Mouse (Mus musculus) midbrain, postnatal 0 days (tissue): ENCODE data around the gene Lrcol1. TPM values are rescaled to one million over a fixed set of nuclear protein-coding genes. Genes with fewer than 3 reads are reported as not detected.

ENCODE experiments used
- ATAC-seq: fragments of 200-750 bp; cut with Nextera tagmentation; 2 replicates; pipeline ENCODE4 v1.8.0; 2017; ENCODE audit warnings: moderate number of reproducible peaks, mild to moderate bottlenecking, moderate TSS enrichment, moderate library complexity; ENCODE audit not compliant: low FRiP score
- DNase-seq: peaks from one replicate; pipeline ENCODE4 v3.0.0-alpha.2; 2015; ENCODE audit warnings: low spot score
- H3K27ac ChIP-seq: fragments of 300-500 bp; sonication (generic); 2 replicates; pipeline ENCODE4 v1.5.1; 2014; ENCODE audit warnings: low read depth, mild to moderate bottlenecking, low read length, mixed read lengths
- H3K27me3 ChIP-seq: fragments of 300-500 bp; sonication (generic); 2 replicates; pipeline ENCODE4 v1.6.1; 2014; ENCODE audit warnings: low read length, control low read depth, mixed read lengths; ENCODE audit not compliant: insufficient read depth
- H3K36me3 ChIP-seq: fragments of 300-500 bp; sonication (generic); 2 replicates; pipeline ENCODE4 v1.6.1; 2014; ENCODE audit warnings: low read length, control low read depth, mixed read lengths; ENCODE audit not compliant: insufficient read depth
- H3K4me1 ChIP-seq: fragments of 300-500 bp; sonication (generic); 2 replicates; pipeline ENCODE4 v1.6.1; 2014; ENCODE audit warnings: mild to moderate bottlenecking, control low read depth, antibody characterized with exemption, low read length, mixed read lengths; ENCODE audit not compliant: insufficient read depth
- H3K4me2 ChIP-seq: fragments of 300-500 bp; sonication (generic); 2 replicates; pipeline ENCODE4 v1.6.1; 2014; ENCODE audit warnings: low read depth, mild to moderate bottlenecking, low read length, mixed read lengths; ENCODE audit not compliant: poor library complexity, severe bottlenecking
- H3K4me3 ChIP-seq: fragments of 300-500 bp; sonication (generic); 2 replicates; pipeline ENCODE4 v1.5.1; 2014; ENCODE audit warnings: low read depth, mild to moderate bottlenecking, low read length, moderate library complexity
- H3K9ac ChIP-seq: fragments of 300-500 bp; sonication (generic); replicated peaks from 2 replicates; pipeline ENCODE4 v1.6.1; 2014; ENCODE audit warnings: mild to moderate bottlenecking, low read length, moderate library complexity, mixed read lengths; ENCODE audit not compliant: poor library complexity, severe bottlenecking
- H3K9me3 ChIP-seq: fragments of 300-500 bp; sonication (generic); 2 replicates; pipeline ENCODE4 v1.6.1; 2016; ENCODE audit warnings: low read length, control low read depth
- CTCF ChIP-seq: IDR thresholded peaks from 2 replicates; pipeline ENCODE4 v1.5.1; 2016; ENCODE audit warnings: antibody characterized with exemption, mild to moderate bottlenecking
- WGBS: fragments of 180-500 bp; shearing (Covaris S2); extraction: QIAGEN DNeasy Blood & Tissue Kit; methylation state at CpG from one replicate; pipeline ENCODE4 v1.1.7; 2014; 5-methylcytosine and 5-hydroxymethylcytosine counted together
- polyA plus RNA-seq: library from polyadenylated mRNA; unstranded; fragments of >200 nt; fragmentation: Nextera tagmentation; extraction: Ambion mirVana; gene quantifications from 2 replicates; pipeline ENCODE4 v1.2.1, GENCODE M21; 2015
- total RNA-seq: library from RNA; depleted of rRNA; stranded (reverse); fragments of >200 nt; gene quantifications from 2 replicates; pipeline ENCODE4 v1.2.3, GENCODE M21; 2014; rRNA removed

Gene Lrcol1
- total RNA-seq = not detected in 2 replicates
- not detected in 2 replicates for polyA plus RNA-seq

DNA sequence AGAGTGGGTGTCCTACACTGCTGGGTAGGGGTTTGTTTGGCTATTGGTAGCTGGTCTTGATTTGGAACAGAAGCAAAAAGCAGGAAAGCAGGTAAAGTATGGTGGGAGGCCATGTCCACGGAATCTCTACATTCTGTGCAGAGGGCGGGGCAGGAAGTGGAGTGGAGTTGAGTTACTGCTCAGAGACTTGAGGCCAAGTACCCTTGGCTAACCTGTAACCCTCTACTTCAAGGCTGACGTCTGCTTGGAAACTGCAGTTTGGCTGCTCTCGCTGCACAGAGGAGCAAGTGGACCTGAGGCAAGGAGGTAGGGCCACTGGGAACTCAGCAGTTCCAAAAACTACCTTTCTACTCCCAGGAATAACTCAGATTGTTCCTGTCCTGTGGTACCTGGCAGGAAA lies at the start of gene Lrcol1:
TSS of gene Lrcol1 (plus strand) at position 207 of the 400 bp plus-strand sequence.
- H3K4me3 ChIP-seq = no peak within 1 kb of the TSS
- H3K27ac ChIP-seq = no peak within 1 kb of the TSS
- H3K27me3 ChIP-seq = no peaks in the 10 kb centered on the region
- no peak for TF ChIP-seq CTCF
- H3K9ac ChIP-seq = no peak within 1 kb of the TSS
- H3K4me1 ChIP-seq = peaks cover 4% of the 10 kb centered on the region; the same call in 1 of the 2 replicates
- 0 out of 2 replicates have a peak within 1 kb of the TSS, but pooled peaks have one; percentile 82 for H3K4me2 ChIP-seq
- ATAC-seq = no peak
- no peaks in the 10 kb centered on the region for H3K9me3 ChIP-seq
- no peak for DNase-seq
- no peaks in the 10 kb centered on the region for H3K36me3 ChIP-seq
- WGBS = 91% methylated on average over 4 of the region's 4 CpGs

DNA sequence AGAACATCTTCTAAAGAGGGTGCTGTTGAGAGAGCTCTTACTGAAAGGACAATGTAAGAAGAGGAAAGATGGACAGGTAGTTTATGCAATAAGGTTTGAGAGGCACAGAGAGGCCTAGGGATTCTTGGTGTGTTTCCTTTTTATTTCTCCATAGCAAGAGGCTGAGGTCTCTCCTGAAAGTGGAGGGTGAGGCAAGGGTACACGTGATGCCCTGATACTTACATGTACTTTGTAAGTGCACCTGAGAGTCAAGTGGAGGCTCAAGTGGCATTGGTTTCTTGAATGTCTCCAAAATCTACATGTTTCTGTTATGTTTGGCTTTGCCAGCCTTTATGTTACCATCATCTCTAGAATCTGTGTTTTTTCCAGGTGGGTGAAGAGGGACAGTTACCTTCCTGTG lies 47.9 kb upstream of the Lrcol1 start:
- Histone ChIP-seq H3K4me3 (no peak overlapping the region), H3K27ac (no peak overlapping the region), H3K9me3 (no peaks in the 10 kb centered on the region), H3K4me2 (no peak overlapping the region), H3K4me1 (no peaks in the 10 kb centered on the region), H3K9ac (no peak overlapping the region), H3K36me3 (peaks cover 8% of the 10 kb centered on the region), H3K27me3 (no peaks in the 10 kb centered on the region)
- WGBS = 89% methylated on average over 1 of the region's 1 CpGs
- ATAC-seq = no peak
- no peak for DNase-seq
- no peak for TF ChIP-seq CTCF

DNA sequence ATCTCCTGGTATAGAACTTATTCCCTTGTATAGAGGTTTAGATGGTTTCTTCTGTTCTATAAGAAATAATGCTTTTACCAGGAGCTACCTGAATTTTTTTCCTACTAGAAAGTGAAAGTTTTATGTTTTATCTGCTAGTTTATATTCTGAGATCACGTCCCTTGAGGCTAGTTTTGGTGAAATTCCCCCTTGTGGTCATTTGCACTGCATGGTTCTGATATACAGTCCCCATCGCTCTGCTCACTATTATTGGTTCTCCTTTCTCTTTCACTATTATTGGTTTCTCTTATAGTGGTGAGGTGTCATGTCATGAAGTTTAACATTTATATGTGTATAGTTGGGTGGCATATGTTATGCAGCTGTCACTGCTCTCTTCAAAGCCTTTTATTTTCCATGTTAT lies 43.9 kb upstream of the Lrcol1 start:
- no peaks in the 10 kb centered on the region for H3K27me3 ChIP-seq
- H3K27ac ChIP-seq = no peak overlapping the region
- H3K4me1 ChIP-seq = no peaks in the 10 kb centered on the region
- no peak for TF ChIP-seq CTCF
- DNase-seq (no peak), ATAC-seq (no peak)
- no peak overlapping the region for H3K9ac ChIP-seq
- 95% methylated on average over 2 of the region's 2 CpGs for WGBS
- no peak overlapping the region for H3K4me3 ChIP-seq
- H3K4me2 ChIP-seq = no peak overlapping the region
- no peaks in the 10 kb centered on the region for H3K9me3 ChIP-seq
- H3K36me3 ChIP-seq = peaks cover 6% of the 10 kb centered on the region

DNA sequence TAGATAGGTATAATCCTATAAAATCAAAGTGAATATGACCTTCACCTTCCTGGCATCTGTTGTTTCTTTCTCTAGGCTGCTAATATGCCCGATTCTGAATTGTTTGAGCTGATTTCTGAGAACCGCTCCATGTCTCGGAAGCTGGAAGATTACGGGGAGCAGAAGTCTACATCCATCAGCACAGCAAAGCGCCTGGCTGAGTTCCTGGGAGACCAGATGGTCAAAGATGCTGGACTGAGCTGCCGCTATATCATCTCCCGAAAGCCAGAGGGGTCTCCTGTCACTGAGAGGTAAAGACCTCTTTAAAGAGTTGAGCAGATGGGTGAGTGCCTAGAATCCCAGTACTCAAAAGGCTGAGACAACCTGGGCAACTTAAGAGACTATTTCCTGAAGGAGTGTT lies 35.7 kb upstream of the Lrcol1 start:
- Histone ChIP-seq H3K27ac (no peak overlapping the region), H3K4me1 (no peaks in the 10 kb centered on the region), H3K4me2 (no peak overlapping the region), H3K27me3 (no peaks in the 10 kb centered on the region), H3K9ac (no peak overlapping the region), H3K9me3 (no peaks in the 10 kb centered on the region), H3K4me3 (no peak overlapping the region), H3K36me3 (0 out of 2 replicates have a peak, but pooled peaks cover 3% of the 10 kb centered on the region)
- DNase-seq (no peak), ATAC-seq (no peak)
- 95% methylated on average over 7 of the region's 7 CpGs for WGBS
- no peak for TF ChIP-seq CTCF

DNA sequence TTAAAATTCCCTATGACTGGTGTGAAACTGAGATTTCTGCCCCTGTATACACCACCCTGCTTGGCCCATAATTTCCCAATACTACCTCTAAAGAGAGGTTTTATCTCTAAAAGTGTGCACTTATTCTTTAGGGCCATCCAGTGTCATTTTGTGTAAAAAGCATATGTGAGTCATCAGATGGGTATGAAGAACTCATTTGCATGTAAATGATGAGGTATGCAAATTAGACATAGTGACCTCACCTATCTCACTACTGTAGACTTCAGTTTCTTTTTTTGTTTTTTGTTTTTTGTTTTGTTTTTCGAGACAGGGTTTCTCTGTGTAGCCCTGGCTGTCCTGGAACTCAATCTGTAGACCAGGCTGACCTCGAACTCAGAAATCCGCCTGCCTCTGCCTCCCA lies 31.4 kb upstream of the Lrcol1 start:
- Histone ChIP-seq H3K9me3 (no peaks in the 10 kb centered on the region), H3K36me3 (no peaks in the 10 kb centered on the region; the same call in 1 of the 2 replicates), H3K27me3 (no peaks in the 10 kb centered on the region), H3K27ac (no peak overlapping the region), H3K4me2 (no peak overlapping the region), H3K4me1 (no peaks in the 10 kb centered on the region), H3K4me3 (no peak overlapping the region), H3K9ac (no peak overlapping the region)
- 95% methylated on average over 3 of the region's 3 CpGs for WGBS
- no peak for TF ChIP-seq CTCF
- DNase-seq = no peak
- no peak for ATAC-seq

DNA sequence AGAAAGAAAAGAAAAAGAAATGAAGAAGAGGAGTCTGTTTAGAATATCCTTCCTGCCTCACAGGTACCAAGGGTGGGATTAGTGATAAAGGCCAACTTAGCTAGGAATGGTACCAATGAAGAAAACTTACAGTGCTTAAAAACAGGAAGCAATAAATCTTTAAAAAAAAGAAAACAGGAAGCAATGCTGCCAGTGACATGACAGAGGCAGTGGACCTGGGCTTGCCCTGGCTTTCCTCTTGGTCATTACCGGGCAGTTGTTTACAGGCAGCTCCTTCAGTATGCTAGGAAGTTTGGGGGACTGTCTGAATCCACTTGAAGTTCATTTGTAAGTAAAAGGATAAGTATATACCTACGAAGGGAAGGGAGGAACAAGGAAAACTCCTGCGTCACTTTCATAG lies 14.0 kb upstream of the Lrcol1 start:
- no peak overlapping the region for H3K4me3 ChIP-seq
- H3K4me1 ChIP-seq = no peaks in the 10 kb centered on the region
- DNase-seq = no peak
- 90% methylated on average over 3 of the region's 3 CpGs for WGBS
- no peak for TF ChIP-seq CTCF
- no peaks in the 10 kb centered on the region for H3K27me3 ChIP-seq
- ATAC-seq = no peak
- no peak overlapping the region for H3K27ac ChIP-seq
- H3K9ac ChIP-seq = no peak overlapping the region
- H3K36me3 ChIP-seq = peaks cover 7% of the 10 kb centered on the region
- no peaks in the 10 kb centered on the region for H3K9me3 ChIP-seq
- H3K4me2 ChIP-seq = no peak overlapping the region
